Mouse (Mus musculus): ENCODE measurements around the gene Sirt7.

- TF ChIP-seq GATA1 (IDR thresholded peaks at IDR 0.05; ENCODE audit: low read length) (no peak), TAL1 (IDR thresholded peaks at IDR 0.05; ENCODE audit: low read length) (no peak)
Observed at GRCm38 (mm10) chr11:120578024-120578693, 46.9 kb downstream of the Sirt7 start.

Data from erythroblast, embryonic 14.5 days (primary cell).